Mouse (Mus musculus) CD4-positive, CD25-positive, alpha-beta regulatory T cell, adult 4 months (primary cell): ENCODE measurements around the gene Eno2. TPM values are rescaled to one million over a fixed set of nuclear protein-coding genes. Genes with fewer than 3 reads are reported as not detected.
A peak's percentile ranks its signal among the peaks of the same experiment; 100 is the strongest.
"Not testable (repeated sequence)": the region's sequence is repeated elsewhere in the genome, so short reads cannot be mapped to it uniquely, and the experiment has no call there.

ENCODE experiments used
- ATAC-seq: one replicate; pipeline ENCODE4 v1.8.0; 2017
- polyA plus RNA-seq, 2 experiments: library from polyadenylated mRNA; unstranded; fragments of 100-300 nt; shearing (Covaris generic); gene quantifications; one replicate each; pipeline ENCODE4 v1.2.1; 2017

Gene Eno2
- polyA plus RNA-seq: 1 to 10 TPM; 3.0 to 9.9 TPM

- ATAC-seq: peak; percentile 72
Observed at GRCm38 (mm10) chr6:124769101-124769765, at the start of gene Eno2. TSS of gene Eno2 (minus strand) at chr6:124769673.

GRCm38 (mm10) chr6:124817971-124818370 is 48.5 kb upstream of the Eno2 start:
- ATAC-seq: no peak

- ATAC-seq: no peak
Observed at GRCm38 (mm10) chr6:124817563-124817962, 48.1 kb upstream of the Eno2 start.

- ATAC-seq: no peak
Observed at GRCm38 (mm10) chr6:124817125-124817524, 47.7 kb upstream of the Eno2 start.

GRCm38 (mm10) chr6:124816611-124817010 is 47.1 kb upstream of the Eno2 start:
- ATAC-seq: no peak

GRCm38 (mm10) chr6:124814858-124815774 is 45.6 kb upstream of the Eno2 start:
- ATAC-seq: no peak

- no peak for ATAC-seq
Observed at GRCm38 (mm10) chr6:124814448-124814847, 45.0 kb upstream of the Eno2 start.

- ATAC-seq: peak; percentile 83
Observed at GRCm38 (mm10) chr6:124813933-124814332, 44.5 kb upstream of the Eno2 start, which contains the start of gene Tpi1. TSS of gene Tpi1 (minus strand) at chr6:124814296.

- ATAC-seq: peak; percentile 72
Observed at GRCm38 (mm10) chr6:124813496-124813895, 44.0 kb upstream of the Eno2 start.

- no peak for ATAC-seq
Observed at GRCm38 (mm10) chr6:124812848-124813247, 43.4 kb upstream of the Eno2 start.

GRCm38 (mm10) chr6:124811701-124812560 is 42.5 kb upstream of the Eno2 start:
- no peak for ATAC-seq

- ATAC-seq: no peak
Observed at GRCm38 (mm10) chr6:124811403-124811665, 41.9 kb upstream of the Eno2 start.

- ATAC-seq: not testable (repeated sequence)
Observed at GRCm38 (mm10) chr6:124810566-124811402, 41.3 kb upstream of the Eno2 start.

- ATAC-seq: no peak
Observed at GRCm38 (mm10) chr6:124809775-124810538, 40.5 kb upstream of the Eno2 start.

GRCm38 (mm10) chr6:124809052-124809774 is 39.7 kb upstream of the Eno2 start:
- ATAC-seq: peak; percentile 12

GRCm38 (mm10) chr6:124808358-124809012 is 39.0 kb upstream of the Eno2 start, which contains the start of gene Spsb2:
TSS of gene Spsb2 (plus strand) at chr6:124808661.
- ATAC-seq: peak; percentile 15

GRCm38 (mm10) chr6:124807986-124808357 is 38.5 kb upstream of the Eno2 start:
- no peak for ATAC-seq

- no peak for ATAC-seq
Observed at GRCm38 (mm10) chr6:124807366-124807765, 37.9 kb upstream of the Eno2 start.

GRCm38 (mm10) chr6:124806446-124807140 is 37.1 kb upstream of the Eno2 start:
- ATAC-seq: no peak
